Mouse (Mus musculus) neural tube, embryonic 13.5 days (tissue): ENCODE results near the gene Gcn1l1. TPM values are rescaled to one million over a fixed set of nuclear protein-coding genes. Genes with fewer than 3 reads are reported as not detected.

Source experiments
- ATAC-seq: fragments of 200-750 bp; cut with Nextera tagmentation; 2 replicates; pipeline ENCODE4 v1.8.0; 2017; ENCODE audit warnings: low read depth, mild to moderate bottlenecking, moderate TSS enrichment, moderate library complexity
- H3K27ac ChIP-seq: fragments of 300-500 bp; sonication (generic); replicated peaks from 2 replicates; pipeline ENCODE4 v1.5.1; 2015; ENCODE audit warnings: moderate library complexity, mild to moderate bottlenecking, inconsistent platforms
- H3K27me3 ChIP-seq: fragments of 300-500 bp; sonication (generic); 2 replicates; pipeline ENCODE4 v1.6.1; 2015; ENCODE audit warnings: mild to moderate bottlenecking, inconsistent platforms
- H3K36me3 ChIP-seq: fragments of 300-500 bp; sonication (generic); 2 replicates; pipeline ENCODE4 v1.6.1; 2015; ENCODE audit warnings: mild to moderate bottlenecking, inconsistent platforms
- H3K4me1 ChIP-seq: fragments of 300-500 bp; sonication (generic); replicated peaks from 2 replicates; pipeline ENCODE4 v1.6.1; 2015; ENCODE audit warnings: inconsistent platforms
- H3K4me2 ChIP-seq: fragments of 300-500 bp; sonication (generic); 2 replicates; pipeline ENCODE4 v1.6.1; 2015; ENCODE audit warnings: inconsistent platforms, mild to moderate bottlenecking, moderate library complexity
- H3K4me3 ChIP-seq: fragments of 300-500 bp; sonication (generic); 2 replicates; pipeline ENCODE4 v1.5.1; 2015; ENCODE audit warnings: mild to moderate bottlenecking, inconsistent platforms
- H3K9ac ChIP-seq: fragments of 300-500 bp; sonication (generic); 2 replicates; pipeline ENCODE4 v1.6.1; 2015; ENCODE audit warnings: moderate library complexity, mild to moderate bottlenecking, inconsistent platforms
- H3K9me3 ChIP-seq: fragments of 300-500 bp; sonication (generic); 2 replicates; pipeline ENCODE4 v1.6.1; 2016; ENCODE audit warnings: inconsistent platforms
- WGBS: fragments of 180-500 bp; shearing (Covaris S2); methylation state at CpG from one replicate; pipeline ENCODE4 v1.1.7; 2015; 5-methylcytosine and 5-hydroxymethylcytosine counted together
- polyA plus RNA-seq: library from polyadenylated mRNA; unstranded; fragments of >200 nt; fragmentation: Nextera tagmentation; extraction: Ambion mirVana; gene quantifications from 2 replicates; pipeline ENCODE4 v1.2.1, GENCODE M21; 2015

Gene Gcn1l1
- polyA plus RNA-seq, 1 experiment from 2014 or later: 39.3 TPM

DNA sequence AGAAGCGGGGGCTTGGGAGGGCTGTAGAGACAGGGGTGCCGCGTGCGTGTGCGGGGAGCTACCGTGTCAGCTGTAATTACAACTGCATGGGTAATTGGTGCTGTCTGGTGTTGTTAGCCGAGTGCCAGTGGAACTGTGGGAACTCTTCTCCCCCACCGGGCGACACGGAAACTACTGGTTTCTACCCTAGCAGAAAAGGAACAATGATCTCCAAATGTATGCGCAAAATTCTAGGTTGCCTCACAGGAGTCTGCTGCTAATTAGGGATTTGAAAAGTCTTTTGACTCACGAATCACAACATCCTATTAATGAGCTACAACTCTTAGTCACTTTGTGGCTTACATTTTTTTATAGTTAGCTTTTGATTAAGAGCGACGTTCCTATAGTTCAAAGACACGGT, 21.1 kb downstream of the Gcn1l1 start:
- 73% methylated on average over 15 of the region's 15 CpGs for WGBS
- no peak overlapping the region for H3K4me3 ChIP-seq
- ATAC-seq: no peak

DNA sequence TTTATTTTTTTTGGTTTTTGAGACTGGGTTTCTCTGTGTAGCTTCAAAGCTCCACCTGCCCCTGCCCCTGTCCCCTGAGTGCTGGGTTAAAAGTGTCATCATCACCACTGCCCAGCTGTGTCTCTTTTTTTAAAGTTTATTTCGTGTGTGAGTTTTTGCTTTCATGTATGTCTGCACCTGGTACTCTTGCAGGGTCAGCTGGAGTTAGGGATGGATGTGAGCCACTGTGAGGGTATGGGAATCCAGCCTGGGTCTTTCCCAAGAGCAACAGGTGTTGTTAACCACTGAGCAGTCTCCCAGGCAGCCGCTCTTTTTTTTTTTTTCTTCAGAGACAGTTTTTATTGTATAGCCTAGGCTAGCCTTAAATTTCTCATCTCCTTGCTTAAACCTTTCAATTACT, 21.7 kb downstream of the Gcn1l1 start:
- no peak overlapping the region for H3K4me2 ChIP-seq
- H3K4me3 ChIP-seq: no peak overlapping the region
- no peak overlapping the region for H3K9ac ChIP-seq
- peaks cover 98% of the 10 kb centered on the region for H3K36me3 ChIP-seq
- ATAC-seq: no peak
- 90% methylated on average over 2 of the region's 2 CpGs for WGBS
- H3K4me1 ChIP-seq: no peaks in the 10 kb centered on the region
- no peaks in the 10 kb centered on the region for H3K27me3 ChIP-seq
- H3K9me3 ChIP-seq: peaks cover 11% of the 10 kb centered on the region
- no peak overlapping the region for H3K27ac ChIP-seq

More for the DNA sequence above, 21.1 kb downstream of the Gcn1l1 start:
- Histone ChIP-seq H3K9me3 (peaks cover 15% of the 10 kb centered on the region), H3K36me3 (peaks cover 98% of the 10 kb centered on the region), H3K4me2 (no peak overlapping the region), H3K27ac (no peak overlapping the region), H3K27me3 (no peaks in the 10 kb centered on the region), H3K4me1 (no peaks in the 10 kb centered on the region), H3K9ac (no peak overlapping the region)

DNA sequence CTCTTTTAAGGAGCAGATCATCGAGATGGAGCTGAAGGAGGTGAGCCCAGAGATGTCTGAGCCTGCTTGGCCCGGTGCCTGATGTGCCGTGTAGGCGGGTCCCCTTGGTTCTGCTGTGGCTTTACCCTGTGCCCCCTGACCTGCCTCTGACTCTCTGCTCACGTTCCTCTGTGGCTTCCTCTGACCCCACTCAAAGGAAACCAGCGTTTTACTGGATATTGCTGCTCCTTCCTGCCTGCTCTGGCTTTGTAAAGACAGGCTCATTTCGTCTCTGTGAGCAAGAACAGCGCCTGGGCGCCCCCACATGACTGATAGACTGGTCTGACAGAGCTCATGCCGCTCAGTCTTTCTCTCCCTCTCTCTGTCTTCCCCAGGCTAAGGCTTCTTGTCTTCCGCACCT, 26.0 kb downstream of the Gcn1l1 start:
- no peak overlapping the region for H3K9ac ChIP-seq
- ATAC-seq: no peak
- H3K36me3 ChIP-seq: peaks cover 98% of the 10 kb centered on the region
- no peak overlapping the region for H3K27ac ChIP-seq
- H3K4me2 ChIP-seq: no peak overlapping the region
- WGBS: 88% methylated on average over 11 of the region's 11 CpGs
- no peak overlapping the region for H3K4me3 ChIP-seq
- no peaks in the 10 kb centered on the region for H3K27me3 ChIP-seq
- no peaks in the 10 kb centered on the region for H3K4me1 ChIP-seq
- H3K9me3 ChIP-seq: no peaks in the 10 kb centered on the region

DNA sequence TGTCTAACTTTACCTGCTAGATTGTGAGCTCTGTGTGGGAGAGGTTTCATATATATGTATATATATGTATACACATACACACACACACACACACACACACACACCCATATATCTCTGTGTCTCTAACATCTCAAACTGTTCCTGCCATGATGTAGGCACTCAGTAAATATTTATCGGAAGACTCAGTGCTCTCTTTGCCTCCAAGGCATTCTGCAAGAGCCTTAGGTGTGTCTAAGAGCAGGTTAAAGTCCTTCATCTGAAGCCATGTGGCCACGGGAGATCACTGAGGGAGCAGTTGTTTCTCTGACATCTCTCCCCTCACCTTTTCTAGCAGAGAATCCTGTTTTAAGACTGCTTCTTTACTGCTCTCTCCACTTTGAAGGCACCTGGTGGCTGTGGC, 26.5 kb downstream of the Gcn1l1 start:
- Histone ChIP-seq H3K4me3 (no peak overlapping the region), H3K36me3 (peaks cover 98% of the 10 kb centered on the region), H3K27me3 (no peaks in the 10 kb centered on the region), H3K4me1 (no peaks in the 10 kb centered on the region), H3K9ac (no peak overlapping the region), H3K9me3 (no peaks in the 10 kb centered on the region), H3K27ac (no peak overlapping the region), H3K4me2 (no peak overlapping the region)
- ATAC-seq: no peak
- 97% methylated on average over 2 of the region's 2 CpGs for WGBS

DNA sequence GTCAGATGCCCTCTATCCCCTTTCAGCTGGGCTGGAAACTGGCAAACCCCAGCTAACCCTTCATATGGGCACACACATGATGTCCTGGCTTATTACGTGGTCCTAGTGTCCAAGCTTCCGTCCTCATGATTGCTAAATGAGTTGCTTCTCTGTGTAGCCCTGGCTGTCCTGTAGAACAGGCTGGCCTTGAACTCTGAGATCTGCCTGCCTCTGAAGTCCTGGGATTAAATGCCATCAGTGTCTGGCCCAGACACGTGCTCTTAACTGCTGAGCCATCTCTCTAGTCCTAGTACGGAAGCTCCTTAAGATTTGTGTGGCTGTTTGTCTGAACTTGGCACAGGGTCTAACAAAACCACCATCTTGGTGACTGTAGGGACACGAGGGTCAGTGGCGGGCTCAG, 38.5 kb downstream of the Gcn1l1 start:
- Histone ChIP-seq H3K9ac (no peak overlapping the region), H3K27me3 (no peaks in the 10 kb centered on the region), H3K4me2 (no peak overlapping the region), H3K9me3 (no peaks in the 10 kb centered on the region), H3K4me1 (no peaks in the 10 kb centered on the region), H3K36me3 (peaks cover 92% of the 10 kb centered on the region), H3K27ac (no peak overlapping the region), H3K4me3 (no peak overlapping the region)
- no peak for ATAC-seq
- WGBS: 92% methylated on average over 6 of the region's 6 CpGs

DNA sequence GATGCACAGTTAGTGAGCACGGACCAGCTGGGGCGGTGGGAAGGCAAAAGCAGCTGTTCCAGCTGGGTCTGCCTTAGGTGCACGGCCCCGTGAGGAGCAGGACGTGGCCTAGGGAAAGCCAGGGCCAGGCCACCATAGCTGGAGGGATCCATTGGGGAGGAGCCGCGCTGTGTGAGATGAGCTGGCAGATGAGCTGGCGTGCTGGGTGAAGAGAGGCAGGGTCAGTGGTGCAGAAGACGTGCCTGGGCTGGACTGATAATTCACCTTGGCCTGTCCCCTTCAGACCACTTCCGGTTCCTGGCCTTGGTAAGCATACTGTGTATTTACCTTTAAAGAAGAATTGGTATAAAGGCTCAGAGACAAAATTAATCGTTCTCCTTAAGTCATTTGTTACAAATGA, 46.5 kb downstream of the Gcn1l1 start:
- no peak for ATAC-seq
- H3K4me1 ChIP-seq: no peaks in the 10 kb centered on the region
- no peaks in the 10 kb centered on the region for H3K27me3 ChIP-seq
- no peak overlapping the region for H3K4me3 ChIP-seq
- no peak overlapping the region for H3K9ac ChIP-seq
- no peaks in the 10 kb centered on the region for H3K9me3 ChIP-seq
- no peak overlapping the region for H3K4me2 ChIP-seq
- H3K27ac ChIP-seq: no peak overlapping the region
- H3K36me3 ChIP-seq: peaks cover 99% of the 10 kb centered on the region
- WGBS: 93% methylated on average over 11 of the region's 11 CpGs

DNA sequence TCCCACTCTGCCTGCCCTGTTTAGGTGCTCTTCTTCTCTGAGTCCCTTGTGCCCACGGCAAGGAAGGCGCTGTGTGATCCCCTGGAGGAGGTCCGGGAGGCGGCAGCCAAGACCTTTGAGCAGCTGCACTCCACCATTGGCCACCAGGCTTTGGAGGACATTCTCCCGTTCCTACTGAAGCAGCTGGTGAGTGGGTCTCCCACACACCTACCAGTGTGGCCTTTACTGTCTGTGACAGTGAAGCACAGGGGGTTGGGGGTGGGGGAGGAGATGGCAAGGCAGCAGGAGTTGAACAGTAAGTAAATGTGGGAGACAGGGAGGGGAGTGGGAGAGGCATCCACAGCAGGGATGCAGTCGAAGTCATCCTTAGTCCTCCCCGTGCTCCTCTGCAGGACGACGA, 48.3 kb downstream of the Gcn1l1 start:
- no peak overlapping the region for H3K9ac ChIP-seq
- no peak overlapping the region for H3K4me2 ChIP-seq
- no peaks in the 10 kb centered on the region for H3K27me3 ChIP-seq
- peaks cover 100% of the 10 kb centered on the region for H3K36me3 ChIP-seq
- no peaks in the 10 kb centered on the region for H3K9me3 ChIP-seq
- no peaks in the 10 kb centered on the region for H3K4me1 ChIP-seq
- no peak for ATAC-seq
- no peak overlapping the region for H3K4me3 ChIP-seq
- no peak overlapping the region for H3K27ac ChIP-seq
- 93% methylated on average over 9 of the region's 9 CpGs for WGBS

DNA sequence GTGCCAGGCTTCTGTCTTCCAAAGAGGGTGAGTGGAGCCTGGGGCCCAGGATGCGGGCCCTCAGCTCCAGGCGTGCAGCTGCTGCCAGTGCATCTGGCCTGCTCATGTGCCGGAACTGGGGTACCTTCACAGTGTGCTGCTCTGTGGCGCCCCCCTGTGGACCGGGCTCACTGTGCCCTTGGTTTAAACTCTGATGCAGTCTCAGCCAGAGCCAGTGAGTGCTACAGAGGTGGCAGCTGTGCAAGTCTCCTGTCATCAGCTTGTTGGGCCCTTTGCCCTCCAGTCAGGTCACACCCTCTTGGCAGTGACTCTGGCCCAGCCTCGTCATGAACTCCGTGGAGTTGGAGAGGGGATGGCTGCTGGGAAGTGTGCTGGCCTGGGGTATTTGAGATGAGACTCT, 49.9 kb downstream of the Gcn1l1 start:
- H3K27ac ChIP-seq: no peak overlapping the region
- peaks cover 100% of the 10 kb centered on the region for H3K36me3 ChIP-seq
- ATAC-seq: no peak
- H3K4me1 ChIP-seq: no peaks in the 10 kb centered on the region
- H3K9ac ChIP-seq: no peak overlapping the region
- no peaks in the 10 kb centered on the region for H3K27me3 ChIP-seq
- H3K9me3 ChIP-seq: no peaks in the 10 kb centered on the region
- no peak overlapping the region for H3K4me2 ChIP-seq
- H3K4me3 ChIP-seq: no peak overlapping the region
- 88% methylated on average over 7 of the region's 7 CpGs for WGBS

DNA sequence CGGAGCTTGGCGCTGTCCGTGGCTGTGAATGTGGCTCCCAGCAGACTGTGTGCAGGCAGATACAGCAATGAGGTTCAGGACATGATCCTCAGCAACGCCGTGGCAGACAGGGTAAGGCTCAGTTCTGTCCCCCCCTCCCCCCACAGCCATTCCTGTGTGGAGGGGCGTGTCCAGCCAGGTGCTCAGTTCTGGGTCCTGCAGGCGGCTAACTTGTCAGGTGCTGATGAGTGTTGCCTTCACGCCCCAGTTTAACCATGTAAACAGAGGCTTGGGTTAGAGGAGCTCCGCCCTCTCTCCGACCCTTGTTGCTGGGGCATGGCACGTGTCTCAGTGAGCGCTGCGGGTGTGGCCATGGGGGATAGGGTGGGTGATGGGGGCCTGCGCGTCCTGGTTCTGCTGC, 54.6 kb downstream of the Gcn1l1 start:
- Histone ChIP-seq H3K36me3 (peaks cover 82% of the 10 kb centered on the region), H3K4me2 (no peak overlapping the region), H3K27me3 (no peaks in the 10 kb centered on the region), H3K27ac (no peak overlapping the region), H3K4me3 (no peak overlapping the region), H3K9ac (no peak overlapping the region), H3K4me1 (no peaks in the 10 kb centered on the region), H3K9me3 (no peaks in the 10 kb centered on the region)
- no peak for ATAC-seq
- WGBS: 96% methylated on average over 15 of the region's 15 CpGs

DNA sequence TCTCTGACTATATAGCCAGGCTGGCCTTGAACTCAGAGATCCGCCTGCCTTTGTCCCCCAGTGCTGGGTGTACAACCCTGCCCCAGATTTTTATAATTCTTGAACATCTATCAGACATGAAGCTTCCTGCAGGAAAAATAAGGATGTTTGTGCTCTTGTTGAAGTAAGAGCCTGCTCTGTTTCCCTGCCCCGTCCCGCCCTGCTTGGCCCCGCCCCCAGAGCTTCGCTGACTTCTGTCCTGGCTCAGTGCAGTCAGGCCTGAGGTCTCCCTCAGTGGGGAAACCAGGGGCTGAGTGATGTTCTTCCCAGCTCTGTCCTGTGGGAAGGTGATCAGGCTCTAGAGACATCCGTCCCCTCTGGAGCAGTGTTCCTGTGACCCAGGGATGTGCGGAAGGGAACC, 57.6 kb downstream of the Gcn1l1 start:
- Histone ChIP-seq H3K9me3 (no peaks in the 10 kb centered on the region), H3K9ac (no peak overlapping the region), H3K4me2 (no peak overlapping the region), H3K36me3 (peaks cover 52% of the 10 kb centered on the region), H3K27me3 (no peaks in the 10 kb centered on the region), H3K4me3 (no peak overlapping the region), H3K4me1 (no peaks in the 10 kb centered on the region), H3K27ac (no peak overlapping the region)
- ATAC-seq: no peak
- 89% methylated on average over 7 of the region's 7 CpGs for WGBS

DNA sequence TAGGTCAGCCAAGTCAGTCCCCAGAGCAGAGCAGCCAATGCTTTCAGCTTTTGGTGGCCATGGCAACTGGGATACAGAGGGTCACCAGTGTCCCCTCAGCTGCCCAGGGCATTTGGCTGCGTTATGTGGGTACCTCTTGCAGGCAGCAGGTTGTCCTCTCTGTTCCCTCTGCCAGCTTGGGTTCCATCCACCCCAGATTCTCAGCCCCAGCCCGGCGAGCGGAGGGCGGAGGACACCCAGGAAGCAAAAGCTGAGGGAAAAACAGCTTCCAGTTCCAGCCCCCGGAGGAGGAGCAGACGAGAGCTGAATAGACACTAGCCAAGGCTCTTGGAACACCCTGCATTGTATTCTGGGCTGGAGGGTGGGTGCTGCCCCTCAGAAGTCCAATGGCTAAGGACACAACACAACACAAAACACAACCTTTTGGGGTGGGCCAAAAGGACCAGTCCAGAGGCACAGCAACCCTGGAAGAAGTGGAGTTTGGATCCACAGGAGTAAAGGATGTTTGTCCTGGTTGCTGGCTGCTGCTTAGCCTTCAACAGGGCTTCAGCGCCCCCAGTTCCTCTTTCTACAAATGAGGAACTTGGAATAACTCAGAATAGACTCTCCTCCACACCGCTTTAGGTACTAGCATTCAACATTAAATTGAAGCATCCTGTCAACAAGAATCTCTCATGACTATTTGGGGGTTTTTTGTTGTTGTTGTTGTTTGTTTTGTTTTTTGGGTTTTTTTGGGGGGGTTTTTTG, 58.8 kb downstream of the Gcn1l1 start:
- H3K27ac ChIP-seq: no peak overlapping the region
- no peak overlapping the region for H3K9ac ChIP-seq
- no peak for ATAC-seq
- H3K4me2 ChIP-seq: no peak overlapping the region
- peaks cover 40% of the 10 kb centered on the region for H3K36me3 ChIP-seq
- H3K4me3 ChIP-seq: no peak overlapping the region
- H3K4me1 ChIP-seq: no peaks in the 10 kb centered on the region
- no peaks in the 10 kb centered on the region for H3K27me3 ChIP-seq
- 77% methylated on average over 9 of the region's 9 CpGs for WGBS
- H3K9me3 ChIP-seq: no peaks in the 10 kb centered on the region

DNA sequence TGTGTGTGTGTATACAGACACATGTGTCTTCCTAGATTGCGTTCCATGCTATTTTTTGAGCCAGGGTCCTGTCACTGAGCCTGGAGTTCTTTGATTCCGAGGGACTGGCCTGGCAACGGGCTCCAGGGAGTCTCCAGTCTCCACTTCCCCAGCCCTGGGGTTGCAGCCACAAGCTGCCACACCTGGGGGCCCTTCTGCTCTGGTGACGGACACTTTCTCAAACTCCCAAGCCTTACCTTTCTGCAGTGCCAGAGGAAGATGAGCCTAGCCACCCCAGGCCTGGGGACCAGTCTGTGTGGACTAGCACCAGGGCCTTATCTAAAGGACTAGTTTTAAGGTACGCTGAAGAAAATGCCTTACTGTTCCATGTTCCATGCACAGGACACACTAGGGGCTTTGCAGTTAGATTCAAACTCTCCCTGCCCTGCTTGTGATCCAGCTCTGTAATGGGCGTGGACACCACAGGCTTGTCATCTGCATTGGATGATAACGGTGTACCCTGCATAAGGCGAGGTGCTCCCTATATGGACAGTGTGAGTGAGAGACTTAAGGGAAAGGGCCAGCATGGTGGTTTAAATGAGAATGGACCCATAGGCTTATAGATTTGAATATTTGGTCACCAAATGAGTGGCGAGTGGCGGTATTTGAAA, 61.3 kb downstream of the Gcn1l1 start:
- no peaks in the 10 kb centered on the region for H3K9me3 ChIP-seq
- H3K27me3 ChIP-seq: no peaks in the 10 kb centered on the region
- no peak overlapping the region for H3K9ac ChIP-seq
- H3K4me1 ChIP-seq: peaks cover 9% of the 10 kb centered on the region
- WGBS: 90% methylated on average over 10 of the region's 10 CpGs
- no peak for ATAC-seq
- no peak overlapping the region for H3K27ac ChIP-seq
- no peak overlapping the region for H3K4me3 ChIP-seq
- H3K36me3 ChIP-seq: peaks cover 15% of the 10 kb centered on the region
- H3K4me2 ChIP-seq: no peak overlapping the region

DNA sequence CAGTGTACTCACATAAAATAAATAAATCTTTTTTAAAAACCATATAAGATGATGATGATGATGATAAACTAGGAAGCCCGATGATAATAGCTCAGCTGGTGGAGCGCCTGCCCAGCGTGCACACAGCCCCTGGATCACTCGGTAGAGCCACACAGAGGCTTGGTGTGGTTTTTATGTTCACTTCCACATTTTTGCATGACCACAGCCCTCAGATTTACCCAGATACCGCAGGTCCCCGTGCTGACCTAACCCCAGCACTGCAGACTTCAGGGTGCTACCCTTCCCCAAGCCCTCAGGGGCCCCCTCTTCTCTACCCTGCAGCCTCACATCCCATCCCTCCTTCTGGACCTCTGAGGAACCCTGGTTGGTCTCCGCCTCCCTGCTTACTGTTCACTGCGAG, 63.0 kb downstream of the Gcn1l1 start:
- no peak overlapping the region for H3K27ac ChIP-seq
- 72% methylated on average over 8 of the region's 8 CpGs for WGBS
- H3K4me1 ChIP-seq: peaks cover 17% of the 10 kb centered on the region
- no peak overlapping the region for H3K4me3 ChIP-seq
- H3K4me2 ChIP-seq: no peak overlapping the region
- H3K36me3 ChIP-seq: peaks cover 5% of the 10 kb centered on the region
- H3K27me3 ChIP-seq: no peaks in the 10 kb centered on the region
- H3K9me3 ChIP-seq: no peaks in the 10 kb centered on the region
- no peak for ATAC-seq
- no peak overlapping the region for H3K9ac ChIP-seq
